Mouse (Mus musculus) G1E-ER4 (cell line): ENCODE measurements around the gene Amotl1. TPM values are rescaled to one million over a fixed set of nuclear protein-coding genes. Genes with fewer than 3 reads are reported as not detected.

Source experiments
- GATA1 ChIP-seq: IDR thresholded peaks from one replicate; pipeline ENCODE4 v1.8.0; 2012; ENCODE audit warnings: low read length, inconsistent platforms
- polyA plus RNA-seq: library from polyadenylated mRNA; stranded (reverse); fragments of >175 nt; gene quantifications from 2 replicates; pipeline ENCODE4 v1.2.3, GENCODE M21; 2012

Amotl1 gene
- polyA plus RNA-seq: 2.1 and 3.0 TPM in 2 replicates

GRCm38 (mm10) chr9:14644956-14645355 lies at the start of gene Amotl1:
Gene Amotl1, minus strand, starts transcription at chr9:14645056.
- TF ChIP-seq GATA1: no peak

GRCm38 (mm10) chr9:14689376-14690108 lies 44.7 kb upstream of the Amotl1 start:
- no peak for TF ChIP-seq GATA1

- no peak for TF ChIP-seq GATA1
Measured at GRCm38 (mm10) chr9:14684363-14684762, 39.5 kb upstream of the Amotl1 start.

GRCm38 (mm10) chr9:14682741-14683140 lies 37.9 kb upstream of the Amotl1 start:
- no peak for TF ChIP-seq GATA1

- no peak for TF ChIP-seq GATA1
Measured at GRCm38 (mm10) chr9:14680584-14680983, 35.7 kb upstream of the Amotl1 start.

GRCm38 (mm10) chr9:14675707-14676691 lies 31.1 kb upstream of the Amotl1 start:
- TF ChIP-seq GATA1: no peak

- TF ChIP-seq GATA1: no peak
Measured at GRCm38 (mm10) chr9:14674506-14674905, 29.6 kb upstream of the Amotl1 start.

GRCm38 (mm10) chr9:14673109-14673508 lies 28.3 kb upstream of the Amotl1 start:
- no peak for TF ChIP-seq GATA1

GRCm38 (mm10) chr9:14668382-14668781 lies 23.5 kb upstream of the Amotl1 start:
- TF ChIP-seq GATA1: no peak

- no peak for TF ChIP-seq GATA1
Measured at GRCm38 (mm10) chr9:14666071-14666470, 21.2 kb upstream of the Amotl1 start.

GRCm38 (mm10) chr9:14663591-14663990 lies 18.7 kb upstream of the Amotl1 start:
- TF ChIP-seq GATA1: no peak

- no peak for TF ChIP-seq GATA1
Measured at GRCm38 (mm10) chr9:14662876-14663275, 18.0 kb upstream of the Amotl1 start.

GRCm38 (mm10) chr9:14662138-14662537 lies 17.3 kb upstream of the Amotl1 start:
- no peak for TF ChIP-seq GATA1

GRCm38 (mm10) chr9:14657926-14658325 lies 13.1 kb upstream of the Amotl1 start:
- TF ChIP-seq GATA1: no peak

GRCm38 (mm10) chr9:14654010-14654409 lies 9.2 kb upstream of the Amotl1 start:
- TF ChIP-seq GATA1: no peak

- TF ChIP-seq GATA1: no peak
Measured at GRCm38 (mm10) chr9:14652761-14653160, 7.9 kb upstream of the Amotl1 start.

- TF ChIP-seq GATA1: no peak
Measured at GRCm38 (mm10) chr9:14647849-14648248, 3.0 kb upstream of the Amotl1 start.
